Mouse (Mus musculus): Measurements from ENCODE around the gene Camk2g. TPM values are rescaled to one million over a fixed set of nuclear protein-coding genes. Genes with fewer than 3 reads are reported as not detected.
A peak's percentile ranks its signal among the peaks of the same experiment; 100 is the strongest.

Camk2g gene
- polyA plus RNA-seq, 1 experiment from 2014 or later, result 49.1 TPM

DNA sequence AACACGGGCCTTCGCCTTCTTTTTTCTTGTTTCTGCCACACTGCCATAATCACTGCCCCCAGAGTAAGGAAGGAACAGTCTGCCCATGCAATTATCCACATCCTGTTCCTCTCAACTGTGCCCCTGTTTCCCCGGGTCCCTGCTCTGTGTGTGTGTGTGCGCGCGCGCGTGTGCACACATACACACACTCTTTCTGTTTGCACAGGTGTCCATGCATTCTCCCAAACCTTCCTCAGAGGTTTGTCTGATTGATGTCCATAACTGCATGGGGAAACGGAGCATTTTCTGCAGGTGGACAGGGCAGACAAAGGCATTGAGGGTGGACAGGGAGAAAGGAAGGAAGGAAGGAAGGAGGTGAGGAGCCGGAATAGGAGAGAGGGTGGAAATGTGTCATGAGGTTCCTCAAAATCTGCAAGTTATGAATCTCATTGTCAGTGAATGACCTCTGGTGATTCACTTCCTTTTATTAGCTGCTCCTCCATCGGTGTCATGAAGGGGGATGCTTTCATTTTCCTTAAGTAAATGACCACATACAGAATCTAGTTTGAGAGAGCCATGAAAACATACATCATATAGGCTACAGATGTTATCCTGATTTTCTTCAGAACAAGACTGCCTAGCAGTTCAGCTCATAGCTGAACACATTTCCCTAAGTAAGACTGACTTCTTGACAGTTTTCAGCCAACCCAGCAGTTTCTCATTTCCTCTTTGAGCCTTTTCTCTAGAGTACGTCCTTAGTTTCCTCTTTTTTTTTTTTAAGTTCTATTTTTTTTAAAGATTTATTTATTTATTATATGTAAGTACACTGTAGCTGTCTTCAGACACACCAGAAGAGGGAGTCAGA lies 35.9 kb upstream of the Camk2g start:
- no peaks in the 10 kb centered on the region for H3K27me3 ChIP-seq (replicated peaks)
- H3K9me3 ChIP-seq, result no peaks in the 10 kb centered on the region
- no peak overlapping the region for H3K4me3 ChIP-seq (replicated peaks)
- no peaks in the 10 kb centered on the region for H3K4me1 ChIP-seq
- no peak overlapping the region for H3K9ac ChIP-seq
- WGBS, result 61% methylated on average over 12 of the region's 12 CpGs
- no peak overlapping the region; the same call in 1 of the 2 replicates for H3K27ac ChIP-seq
- no peak for ATAC-seq (ENCODE audit: insufficient read depth, low FRiP score, low read depth)
- H3K4me2 ChIP-seq, result no peak overlapping the region
- no peaks in the 10 kb centered on the region for H3K36me3 ChIP-seq

DNA sequence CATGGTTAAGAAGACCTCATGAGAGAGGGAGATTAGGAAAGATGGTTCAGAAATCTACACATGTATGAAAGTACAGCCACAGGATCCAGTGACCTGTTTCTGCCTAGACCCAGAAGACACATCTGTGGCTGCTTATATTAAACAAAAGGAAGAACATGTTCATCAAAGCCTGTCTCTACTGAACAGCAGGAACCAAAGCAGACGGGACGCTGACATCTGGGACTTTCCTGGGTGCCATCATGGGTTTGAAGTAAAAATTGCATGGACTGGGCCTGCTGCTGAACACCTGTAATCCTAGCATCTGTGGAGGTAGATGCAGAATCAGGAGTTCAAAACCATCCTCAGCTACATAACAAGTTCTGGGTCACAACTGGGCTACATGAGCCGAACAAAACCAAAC lies 34.6 kb upstream of the Camk2g start:
- Histone ChIP-seq H3K4me2 (no peak overlapping the region), H3K27ac (no peak overlapping the region), H3K36me3 (no peaks in the 10 kb centered on the region), H3K4me3 (replicated peaks) (no peak overlapping the region), H3K27me3 (replicated peaks) (no peaks in the 10 kb centered on the region), H3K9ac (no peak overlapping the region), H3K4me1 (no peaks in the 10 kb centered on the region), H3K9me3 (no peaks in the 10 kb centered on the region)
- ATAC-seq (ENCODE audit: insufficient read depth, low FRiP score, low read depth), result no peak
- 82% methylated on average over 3 of the region's 3 CpGs for WGBS

DNA sequence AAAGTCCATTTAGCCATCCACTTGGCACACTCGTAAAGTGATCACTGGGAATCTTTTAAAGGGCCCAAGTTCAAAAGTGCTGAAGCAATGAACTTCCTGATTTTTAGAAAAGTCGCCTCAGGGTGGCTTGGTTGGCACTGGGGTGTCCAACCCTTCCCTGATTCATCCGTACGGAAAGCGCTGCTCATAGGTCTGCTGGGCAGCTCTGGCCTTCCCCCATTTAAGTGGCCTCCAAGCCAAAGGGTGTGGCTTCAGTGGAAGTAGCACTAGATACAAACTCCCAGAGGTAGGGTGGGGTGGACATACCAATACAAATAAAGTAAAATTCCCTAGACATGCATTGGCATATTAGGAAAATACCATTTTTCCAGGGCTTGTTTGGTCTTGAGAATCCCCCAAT lies 33.6 kb upstream of the Camk2g start:
- no peaks in the 10 kb centered on the region for H3K9me3 ChIP-seq
- H3K4me2 ChIP-seq, result no peak overlapping the region
- H3K27me3 ChIP-seq (replicated peaks), result no peaks in the 10 kb centered on the region
- no peaks in the 10 kb centered on the region for H3K4me1 ChIP-seq
- no peak overlapping the region for H3K27ac ChIP-seq
- no peak for ATAC-seq (ENCODE audit: insufficient read depth, low FRiP score, low read depth)
- H3K9ac ChIP-seq, result no peak overlapping the region
- H3K4me3 ChIP-seq (replicated peaks), result no peak overlapping the region
- 85% methylated on average over 5 of the region's 5 CpGs for WGBS
- no peaks in the 10 kb centered on the region for H3K36me3 ChIP-seq

DNA sequence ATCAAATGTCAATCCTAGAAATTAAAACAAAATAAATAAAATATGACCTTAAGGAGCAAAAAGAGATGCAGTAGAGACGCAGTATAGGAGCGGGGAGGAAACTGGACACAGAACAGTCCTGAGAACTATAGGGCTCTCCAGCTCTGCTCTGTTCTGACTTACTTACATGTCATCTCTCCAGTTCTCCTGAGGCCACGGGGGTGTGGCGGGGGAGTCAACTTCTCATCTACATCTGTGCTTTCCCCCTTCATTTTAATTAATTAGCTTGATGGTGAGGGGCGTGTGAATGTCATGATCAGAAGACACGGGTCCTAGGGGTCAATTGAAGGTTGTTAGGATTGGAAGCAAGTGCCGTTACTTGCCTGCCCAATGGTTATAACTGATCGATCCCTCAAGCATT lies 33.2 kb upstream of the Camk2g start:
- 82% methylated on average over 8 of the region's 8 CpGs for WGBS
- Histone ChIP-seq H3K27me3 (replicated peaks) (no peaks in the 10 kb centered on the region), H3K4me3 (replicated peaks) (no peak overlapping the region), H3K27ac (no peak overlapping the region), H3K36me3 (no peaks in the 10 kb centered on the region), H3K9ac (no peak overlapping the region), H3K4me2 (no peak overlapping the region), H3K9me3 (no peaks in the 10 kb centered on the region), H3K4me1 (no peaks in the 10 kb centered on the region)
- ATAC-seq (ENCODE audit: insufficient read depth, low FRiP score, low read depth), result no peak

DNA sequence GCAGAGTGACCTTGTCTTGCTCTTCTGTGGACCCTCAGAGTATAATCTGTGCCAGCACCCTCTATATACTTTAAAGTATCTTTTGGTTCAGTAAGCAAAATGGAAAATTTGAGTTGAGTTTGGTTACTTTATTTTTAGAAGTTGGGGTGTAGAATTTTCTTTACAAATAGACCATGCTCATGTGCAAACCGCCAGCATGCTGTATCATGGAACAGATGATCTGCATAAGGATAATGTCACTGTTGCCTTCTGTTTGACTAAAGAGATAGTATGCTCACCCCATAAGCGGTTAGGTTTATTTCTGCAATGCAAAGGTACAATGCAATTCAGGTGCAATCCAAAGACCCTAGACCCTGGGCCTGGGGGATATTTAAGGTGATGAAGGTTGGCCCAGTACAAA lies 31.6 kb upstream of the Camk2g start:
- H3K9ac ChIP-seq, result no peak overlapping the region
- no peak overlapping the region for H3K27ac ChIP-seq
- H3K9me3 ChIP-seq, result no peaks in the 10 kb centered on the region
- no peak for ATAC-seq (ENCODE audit: insufficient read depth, low FRiP score, low read depth)
- 94% methylated on average over 2 of the region's 2 CpGs for WGBS
- no peaks in the 10 kb centered on the region for H3K4me1 ChIP-seq
- no peaks in the 10 kb centered on the region for H3K27me3 ChIP-seq (replicated peaks)
- H3K4me2 ChIP-seq, result no peak overlapping the region
- no peaks in the 10 kb centered on the region for H3K36me3 ChIP-seq
- no peak overlapping the region for H3K4me3 ChIP-seq (replicated peaks)

DNA sequence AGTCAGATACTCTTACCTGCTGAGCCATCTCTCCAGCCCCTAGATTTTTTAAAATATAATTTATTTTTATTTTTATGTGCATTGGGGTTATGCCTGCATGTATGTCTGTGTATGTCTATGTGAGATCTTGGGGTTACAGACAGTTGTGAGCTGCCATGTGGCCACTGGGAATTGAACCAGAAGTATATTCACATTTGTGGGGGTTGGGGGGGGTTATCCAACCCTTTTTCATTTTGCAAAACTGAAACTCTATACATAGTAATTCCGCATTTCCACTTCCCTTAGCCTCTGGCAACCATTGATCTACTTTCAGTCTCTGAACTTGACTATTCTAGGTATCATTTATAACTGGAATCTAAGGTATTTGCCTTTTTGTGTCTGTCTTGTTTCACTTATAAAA lies 30.6 kb upstream of the Camk2g start:
- H3K4me3 ChIP-seq (replicated peaks), result no peak overlapping the region
- ATAC-seq (ENCODE audit: insufficient read depth, low FRiP score, low read depth), result no peak
- H3K4me2 ChIP-seq, result no peak overlapping the region
- H3K36me3 ChIP-seq, result no peaks in the 10 kb centered on the region
- H3K27ac ChIP-seq, result no peak overlapping the region
- H3K9me3 ChIP-seq, result no peaks in the 10 kb centered on the region
- H3K9ac ChIP-seq, result no peak overlapping the region
- no peaks in the 10 kb centered on the region for H3K4me1 ChIP-seq
- WGBS, result 73% methylated on average over 1 of the region's 1 CpGs
- H3K27me3 ChIP-seq (replicated peaks), result no peaks in the 10 kb centered on the region

DNA sequence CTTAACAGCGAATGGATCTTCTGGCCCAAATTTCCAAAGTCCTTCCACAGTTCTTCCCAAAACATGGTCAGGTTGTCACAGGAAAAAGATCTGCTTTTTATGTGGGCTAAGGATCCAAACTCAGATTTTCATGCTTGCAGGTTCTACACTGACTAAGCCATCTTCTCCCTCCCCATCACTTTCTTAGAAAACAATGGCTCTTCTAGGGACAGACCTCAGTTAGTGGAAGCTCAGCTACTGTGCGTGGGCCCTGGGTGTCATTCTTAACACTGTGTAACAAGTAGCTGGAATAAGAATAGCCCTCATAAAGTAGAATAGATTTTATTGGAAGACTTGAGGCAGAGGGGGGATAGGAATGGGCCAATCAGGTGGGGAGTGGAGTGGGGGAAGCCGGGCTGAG lies 21.6 kb upstream of the Camk2g start:
- Histone ChIP-seq H3K4me2 (no peak overlapping the region), H3K4me1 (no peaks in the 10 kb centered on the region), H3K9ac (no peak overlapping the region), H3K4me3 (replicated peaks) (no peak overlapping the region), H3K27ac (no peak overlapping the region), H3K27me3 (replicated peaks) (no peaks in the 10 kb centered on the region), H3K9me3 (no peaks in the 10 kb centered on the region), H3K36me3 (no peaks in the 10 kb centered on the region)
- WGBS, result 86% methylated on average over 3 of the region's 3 CpGs
- ATAC-seq (ENCODE audit: insufficient read depth, low FRiP score, low read depth), result no peak

DNA sequence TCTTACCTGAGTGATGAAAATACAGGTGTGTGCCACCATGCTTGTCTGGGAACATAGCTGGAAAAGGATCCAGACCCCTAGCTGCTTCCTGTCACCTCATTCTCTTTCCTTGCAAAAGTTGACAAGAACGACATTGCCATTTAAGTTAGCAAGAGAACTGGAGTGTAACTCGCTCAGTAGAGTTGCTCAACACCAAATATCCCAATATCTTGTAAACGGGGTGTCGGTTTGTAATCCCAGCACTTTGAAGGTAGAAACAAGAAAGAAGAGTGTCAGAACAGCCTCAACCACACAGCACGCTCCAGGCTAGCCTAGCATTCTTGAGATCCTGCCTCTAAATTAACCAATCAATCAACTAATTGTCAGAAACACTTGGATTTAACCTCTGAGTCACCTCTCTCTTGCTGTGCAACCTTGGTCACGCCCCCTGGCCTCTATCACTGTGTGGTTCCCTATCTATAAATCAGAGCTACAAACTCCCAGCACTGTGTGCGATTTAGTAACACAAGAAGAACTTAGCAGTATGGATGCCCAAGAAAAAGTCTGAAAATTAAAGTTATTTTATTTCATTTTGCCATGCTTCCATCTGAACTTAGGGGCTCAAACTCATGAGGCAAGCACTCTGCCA lies 18.0 kb upstream of the Camk2g start:
- 0 out of 2 replicates have a peak, but pooled peaks have one; percentile 53 for ATAC-seq (ENCODE audit: insufficient read depth, low FRiP score, low read depth)
- H3K9me3 ChIP-seq, result no peaks in the 10 kb centered on the region
- 41% methylated on average over 7 of the region's 7 CpGs for WGBS

DNA sequence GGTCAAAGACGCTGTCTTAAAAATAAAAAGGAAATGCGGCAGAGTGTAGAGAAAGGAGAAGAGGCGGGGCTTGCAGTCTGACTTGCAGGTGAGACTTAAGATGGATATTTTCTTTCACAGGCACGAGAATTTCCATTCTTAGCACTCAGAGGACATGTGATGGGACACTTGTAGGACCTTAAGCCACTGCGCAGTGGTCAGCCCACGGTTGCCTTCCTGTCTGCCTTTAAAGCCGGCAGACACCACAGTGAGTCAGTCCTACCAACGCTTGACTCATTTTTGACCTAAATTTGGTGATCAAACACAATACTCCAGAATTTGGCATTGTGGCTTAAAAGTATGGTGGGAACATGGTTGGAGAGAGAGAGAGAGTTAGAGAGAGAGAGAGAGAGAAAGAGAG lies 17.3 kb upstream of the Camk2g start:
- Histone ChIP-seq H3K9me3 (no peaks in the 10 kb centered on the region), H3K36me3 (no peaks in the 10 kb centered on the region), H3K4me3 (replicated peaks) (no peak overlapping the region), H3K4me1 (no peaks in the 10 kb centered on the region), H3K4me2 (no peak overlapping the region), H3K27ac (no peak overlapping the region), H3K9ac (no peak overlapping the region), H3K27me3 (replicated peaks) (no peaks in the 10 kb centered on the region)
- ATAC-seq (ENCODE audit: insufficient read depth, low FRiP score, low read depth), result no peak
- WGBS, result 86% methylated on average over 8 of the region's 8 CpGs

More for the DNA sequence above, 18.0 kb upstream of the Camk2g start:
- H3K4me2 ChIP-seq, result no peak overlapping the region
- no peak overlapping the region for H3K4me3 ChIP-seq (replicated peaks)
- no peak overlapping the region for H3K27ac ChIP-seq
- H3K27me3 ChIP-seq (replicated peaks), result no peaks in the 10 kb centered on the region
- no peaks in the 10 kb centered on the region for H3K4me1 ChIP-seq
- no peaks in the 10 kb centered on the region for H3K36me3 ChIP-seq
- H3K9ac ChIP-seq, result no peak overlapping the region

DNA sequence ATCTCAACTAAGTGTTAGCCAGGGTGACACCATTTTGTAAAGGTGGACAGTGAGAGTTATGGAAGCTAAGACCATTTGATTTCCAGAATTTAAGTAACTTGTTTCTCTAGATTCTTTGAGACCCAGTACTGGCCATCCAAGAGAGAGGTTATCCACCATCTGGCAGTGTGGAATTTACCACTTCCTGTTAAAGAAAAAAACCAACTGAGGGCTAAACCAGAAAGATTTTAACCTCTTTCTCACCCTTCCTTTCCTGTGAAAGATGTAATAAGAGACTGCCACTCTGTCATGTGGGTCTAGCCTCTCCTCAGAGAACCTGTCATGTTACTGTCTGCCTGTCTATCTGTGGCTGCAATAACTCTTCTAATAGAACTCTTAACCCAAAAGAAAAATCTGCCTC lies 15.9 kb upstream of the Camk2g start:
- H3K27ac ChIP-seq, result no peak overlapping the region
- no peaks in the 10 kb centered on the region for H3K27me3 ChIP-seq (replicated peaks)
- peaks cover 10% of the 10 kb centered on the region; the same call in 1 of the 2 replicates for H3K4me1 ChIP-seq
- H3K9ac ChIP-seq, result no peak overlapping the region
- H3K9me3 ChIP-seq, result no peaks in the 10 kb centered on the region
- H3K4me3 ChIP-seq (replicated peaks), result no peak overlapping the region
- no peak for ATAC-seq (ENCODE audit: insufficient read depth, low FRiP score, low read depth)
- no peaks in the 10 kb centered on the region for H3K36me3 ChIP-seq
- no peak overlapping the region for H3K4me2 ChIP-seq

DNA sequence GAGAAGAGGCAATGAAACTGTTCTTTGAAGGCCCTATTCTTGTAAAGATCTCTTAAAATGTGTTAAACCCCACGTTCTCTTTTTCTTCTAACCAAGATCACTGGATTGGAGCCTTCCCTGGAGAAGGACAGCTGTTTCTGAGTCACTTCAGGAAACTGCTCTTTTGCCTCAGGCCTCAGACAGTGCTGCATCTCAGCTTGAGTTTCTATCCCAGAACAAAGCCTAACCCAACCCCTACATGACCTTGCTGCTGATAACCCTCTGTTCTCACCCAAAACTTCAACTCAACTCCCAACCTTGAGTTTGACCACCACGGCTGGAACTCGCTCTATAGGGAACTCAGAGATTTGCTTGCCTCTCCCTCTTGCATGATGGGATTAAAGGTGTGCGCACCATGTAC lies 15.5 kb upstream of the Camk2g start:
- WGBS, result 80% methylated on average over 4 of the region's 4 CpGs
- no peak overlapping the region for H3K4me2 ChIP-seq
- H3K27me3 ChIP-seq (replicated peaks), result no peaks in the 10 kb centered on the region
- no peak overlapping the region for H3K4me3 ChIP-seq (replicated peaks)
- H3K27ac ChIP-seq, result no peak overlapping the region
- H3K36me3 ChIP-seq, result no peaks in the 10 kb centered on the region
- peaks cover 10% of the 10 kb centered on the region; the same call in 1 of the 2 replicates for H3K4me1 ChIP-seq
- H3K9ac ChIP-seq, result no peak overlapping the region
- ATAC-seq (ENCODE audit: insufficient read depth, low FRiP score, low read depth), result no peak
- H3K9me3 ChIP-seq, result no peaks in the 10 kb centered on the region

DNA sequence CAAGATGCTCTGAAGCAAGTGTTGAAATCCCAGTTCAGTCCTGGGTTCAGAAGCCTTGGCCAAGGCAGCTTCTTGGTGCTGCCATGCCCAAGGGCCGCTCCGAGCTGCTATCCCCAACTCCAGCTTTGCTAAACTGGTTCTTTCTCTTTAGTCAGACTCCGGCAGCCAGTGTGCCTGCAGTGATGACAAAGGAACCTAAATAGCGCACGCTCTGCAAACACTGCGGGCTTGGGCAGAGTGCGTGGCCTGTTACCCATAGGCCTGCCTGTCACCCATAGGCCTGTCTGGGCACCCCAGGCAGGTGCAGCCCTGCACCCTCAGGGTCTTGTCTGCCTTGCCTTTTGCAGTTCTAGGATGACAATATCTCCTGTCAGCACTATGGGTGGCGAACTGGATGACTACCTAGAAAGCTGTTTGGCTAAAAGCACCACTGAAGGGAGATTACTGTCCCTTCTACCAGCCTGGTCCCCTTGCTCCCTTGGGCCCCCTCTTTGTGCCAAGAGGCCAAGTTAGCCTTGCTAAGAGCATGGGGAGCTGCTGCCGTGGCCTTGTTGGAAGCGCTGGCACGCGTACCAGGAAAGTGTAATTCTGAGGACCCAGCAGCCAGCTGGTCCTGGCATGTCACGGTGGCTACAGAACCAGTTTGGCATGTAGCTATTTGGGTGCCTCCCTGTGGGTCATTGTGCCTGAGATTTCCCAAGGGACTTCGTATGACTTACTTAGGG lies 12.4 kb upstream of the Camk2g start:
- H3K9ac ChIP-seq, result no peak overlapping the region
- H3K4me2 ChIP-seq, result no peak overlapping the region
- no peak for ATAC-seq (ENCODE audit: insufficient read depth, low FRiP score, low read depth)
- H3K27ac ChIP-seq, result peak overlapping the region; percentile 83
- H3K4me1 ChIP-seq, result peaks cover 10% of the 10 kb centered on the region; the same call in 1 of the 2 replicates
- H3K9me3 ChIP-seq, result no peaks in the 10 kb centered on the region
- WGBS, result 85% methylated on average over 14 of the region's 14 CpGs
- no peaks in the 10 kb centered on the region for H3K36me3 ChIP-seq
- H3K4me3 ChIP-seq (replicated peaks), result no peak overlapping the region
- no peaks in the 10 kb centered on the region for H3K27me3 ChIP-seq (replicated peaks)

Measured in stomach, embryonic 15.5 days (tissue).